Mouse (Mus musculus) spleen, adult 2 months (tissue): ENCODE data around the gene Apobec2. TPM values are rescaled to one million over a fixed set of nuclear protein-coding genes. Genes with fewer than 3 reads are reported as not detected.

Source experiments
- DNase-seq, 2 experiments: peaks; one replicate each; pipeline versions ENCODE4 v3.0.0 to v3.0.0-alpha.2; 2012 to 2021; ENCODE audit warnings: low spot score in 2 of 2, low read depth in 1 of 2
- H3K27ac ChIP-seq: fragments of 200-500 bp; 2 replicates; pipeline ENCODE4 v1.5.1; 2012; ENCODE audit warnings: low read length, inconsistent platforms; ENCODE audit not compliant: insufficient read depth
- H3K27me3 ChIP-seq: fragments of 200-500 bp; 2 replicates; pipeline ENCODE4 v1.6.1; 2012; ENCODE audit warnings: mild to moderate bottlenecking, moderate library complexity, low read length, inconsistent platforms; ENCODE audit not compliant: control insufficient read depth, insufficient read depth
- H3K36me3 ChIP-seq: fragments of 200-500 bp; 2 replicates; pipeline ENCODE4 v1.6.1; 2012; ENCODE audit warnings: mild to moderate bottlenecking, low read length, inconsistent platforms; ENCODE audit not compliant: control insufficient read depth, insufficient read depth
- H3K4me1 ChIP-seq: fragments of 200-500 bp; 2 replicates; pipeline ENCODE4 v1.6.1; 2011; ENCODE audit warnings: inconsistent platforms; ENCODE audit not compliant: control insufficient read depth, insufficient read depth, insufficient read length
- H3K4me3 ChIP-seq: fragments of 200-500 bp; 2 replicates; pipeline ENCODE4 v1.5.1; 2011; ENCODE audit warnings: mild to moderate bottlenecking, inconsistent platforms; ENCODE audit not compliant: insufficient read depth, insufficient read length; ENCODE audit errors: extremely low read depth
- CTCF ChIP-seq: fragments of 200-500 bp; IDR thresholded peaks from 2 replicates; pipeline ENCODE4 v1.5.1; 2011; ENCODE audit warnings: mild to moderate bottlenecking, inconsistent platforms; ENCODE audit not compliant: insufficient read depth, insufficient read length, insufficient replicate concordance; ENCODE audit errors: extremely low read depth
- POLR2A ChIP-seq: fragments of 200-500 bp; IDR thresholded peaks from 2 replicates; pipeline ENCODE4 v1.6.1; 2011; ENCODE audit warnings: low read depth, low read length, inconsistent platforms
- WGBS: fragments of 180-500 bp; shearing (Covaris S2); methylation state at CpG from one replicate; pipeline ENCODE4 v1.1.7; 2018; 5-methylcytosine and 5-hydroxymethylcytosine counted together
- polyA plus RNA-seq: library from polyadenylated mRNA; depleted of rRNA; stranded (reverse); fragments of >200 nt; gene quantifications from 2 replicates; pipeline ENCODE4 v1.2.3, GENCODE M21; 2012

Apobec2 gene
- polyA plus RNA-seq, 1 experiment = 0.29 TPM

DNA sequence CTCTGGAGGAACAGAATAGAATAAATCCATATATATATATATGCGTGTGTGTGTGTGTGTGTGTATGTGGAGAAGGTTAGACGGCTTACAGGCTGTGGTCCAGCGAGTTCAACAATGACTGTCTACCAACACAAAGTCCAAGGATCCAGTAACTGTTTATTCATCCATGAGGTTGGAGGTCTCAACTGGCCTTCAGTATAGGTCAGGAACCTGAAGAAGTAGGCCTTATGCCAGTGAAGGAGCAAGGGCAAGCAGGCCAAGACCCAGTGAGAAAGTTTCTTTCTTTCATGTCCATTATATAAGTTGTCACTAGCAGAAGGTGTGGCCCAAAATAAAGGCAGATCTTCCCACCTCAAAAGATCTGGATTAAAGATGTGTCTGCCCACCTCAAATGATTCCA is 30.0 kb downstream of the Apobec2 start:
- no peak for DNase-seq
- WGBS = 96% methylated on average over 3 of the region's 3 CpGs

DNA sequence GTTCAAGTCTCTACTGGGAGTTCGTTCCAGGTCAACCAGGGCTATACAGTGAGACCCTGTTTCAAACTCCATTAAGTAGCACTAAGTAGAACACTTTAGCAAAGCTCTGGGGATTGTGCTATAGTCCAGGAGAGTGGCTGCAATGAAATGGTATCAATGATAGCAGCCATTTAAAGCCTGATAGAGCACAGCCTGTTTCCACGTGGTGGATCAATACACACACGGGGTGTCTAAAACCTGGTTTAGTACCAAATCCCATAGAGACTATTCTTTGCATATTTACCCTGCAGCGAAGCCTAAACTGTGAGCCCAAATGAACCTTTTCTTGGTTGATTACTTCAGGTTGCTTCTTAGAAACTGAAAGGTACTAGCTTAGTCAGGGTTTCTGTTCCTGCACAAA is 31.0 kb downstream of the Apobec2 start:
- no peak for DNase-seq
- WGBS = 56% methylated on average over 4 of the region's 4 CpGs
- Histone ChIP-seq H3K27ac (no peak overlapping the region), H3K36me3 (peaks cover 19% of the 10 kb centered on the region), H3K27me3 (no peaks in the 10 kb centered on the region), H3K4me3 (no peak overlapping the region), H3K4me1 (peaks cover 3% of the 10 kb centered on the region)
- TF ChIP-seq CTCF = no peak
- no peak for TF ChIP-seq POLR2A

More for the DNA sequence above, 30.0 kb downstream of the Apobec2 start:
- Histone ChIP-seq H3K27ac (no peak overlapping the region), H3K4me3 (no peak overlapping the region), H3K4me1 (peaks cover 9% of the 10 kb centered on the region), H3K27me3 (no peaks in the 10 kb centered on the region), H3K36me3 (peaks cover 17% of the 10 kb centered on the region)
- TF ChIP-seq CTCF = no peak
- no peak for TF ChIP-seq POLR2A

DNA sequence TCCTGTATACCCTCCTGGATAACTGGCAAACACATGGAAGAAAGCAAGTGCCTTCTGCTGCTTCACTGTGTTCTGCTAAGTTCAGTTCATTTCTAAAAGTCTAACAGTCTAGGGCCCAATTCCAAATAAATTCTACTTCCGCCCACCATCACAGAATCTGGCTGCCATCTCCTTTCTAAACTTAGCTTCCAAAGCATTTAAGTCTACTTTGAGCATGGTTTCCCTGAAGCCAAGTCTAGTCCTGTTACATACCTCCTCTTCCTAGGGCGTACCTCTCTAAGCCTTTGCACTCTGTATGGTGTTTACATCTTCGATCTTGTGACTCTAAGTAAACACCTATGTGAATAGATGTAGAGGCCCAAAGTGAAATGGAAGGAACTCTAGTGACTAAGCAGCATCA is 40.1 kb downstream of the Apobec2 start:
- Histone ChIP-seq H3K36me3 (peaks cover 72% of the 10 kb centered on the region), H3K4me1 (no peaks in the 10 kb centered on the region), H3K27ac (no peak overlapping the region), H3K4me3 (no peak overlapping the region), H3K27me3 (no peaks in the 10 kb centered on the region)
- no peak for DNase-seq
- no peak for TF ChIP-seq POLR2A
- no peak for TF ChIP-seq CTCF
- 98% methylated on average over 3 of the region's 3 CpGs for WGBS

DNA sequence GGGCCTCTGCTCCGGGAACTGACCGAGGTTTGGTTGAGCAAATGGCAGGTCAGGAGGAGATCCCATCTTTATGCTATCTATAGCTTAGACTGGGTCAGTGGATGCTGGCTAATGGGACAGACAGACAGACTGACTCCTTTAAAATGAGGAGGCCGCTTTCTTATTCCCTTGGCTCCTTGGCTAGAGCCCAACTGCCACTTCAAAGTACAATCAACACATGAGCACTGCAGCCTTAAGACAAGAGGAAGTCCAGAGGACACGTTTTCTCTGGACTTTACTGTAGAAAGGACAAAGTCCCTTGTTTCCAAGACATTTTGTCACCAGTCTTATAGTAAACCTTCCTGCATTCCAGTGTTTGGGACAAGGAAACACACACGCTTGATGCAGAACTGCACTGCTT is 41.3 kb downstream of the Apobec2 start:
- H3K27me3 ChIP-seq = no peaks in the 10 kb centered on the region
- peaks cover 76% of the 10 kb centered on the region for H3K36me3 ChIP-seq
- TF ChIP-seq POLR2A = no peak
- no peak for TF ChIP-seq CTCF
- no peak for DNase-seq
- 93% methylated on average over 5 of the region's 5 CpGs for WGBS
- no peak overlapping the region for H3K4me3 ChIP-seq
- H3K27ac ChIP-seq = no peak overlapping the region
- H3K4me1 ChIP-seq = no peaks in the 10 kb centered on the region

DNA sequence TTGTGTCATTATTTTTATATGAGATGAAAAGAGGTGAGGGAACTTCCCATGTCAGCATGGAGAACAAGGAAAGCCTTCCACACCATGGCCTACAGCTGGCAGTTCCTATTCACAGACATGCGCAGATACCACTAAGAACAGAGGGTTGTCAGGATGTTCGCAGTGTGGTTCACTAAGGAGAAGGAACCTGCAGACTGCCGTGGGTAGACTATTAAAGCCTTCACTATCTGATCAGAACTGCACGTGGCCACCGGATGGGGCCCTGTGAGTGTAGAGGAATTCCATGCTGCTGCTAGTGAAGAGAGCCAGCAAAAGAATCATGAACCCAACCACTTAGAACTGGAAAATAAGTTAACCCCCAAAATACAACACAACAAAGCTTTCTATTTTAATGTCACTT is 43.3 kb downstream of the Apobec2 start:
- WGBS = 88% methylated on average over 5 of the region's 5 CpGs
- DNase-seq = no peak
- H3K27me3 ChIP-seq = no peaks in the 10 kb centered on the region
- H3K4me3 ChIP-seq = no peak overlapping the region
- peaks cover 66% of the 10 kb centered on the region for H3K36me3 ChIP-seq
- TF ChIP-seq CTCF (no peak), POLR2A (no peak)
- H3K27ac ChIP-seq = no peak overlapping the region
- H3K4me1 ChIP-seq = no peaks in the 10 kb centered on the region

DNA sequence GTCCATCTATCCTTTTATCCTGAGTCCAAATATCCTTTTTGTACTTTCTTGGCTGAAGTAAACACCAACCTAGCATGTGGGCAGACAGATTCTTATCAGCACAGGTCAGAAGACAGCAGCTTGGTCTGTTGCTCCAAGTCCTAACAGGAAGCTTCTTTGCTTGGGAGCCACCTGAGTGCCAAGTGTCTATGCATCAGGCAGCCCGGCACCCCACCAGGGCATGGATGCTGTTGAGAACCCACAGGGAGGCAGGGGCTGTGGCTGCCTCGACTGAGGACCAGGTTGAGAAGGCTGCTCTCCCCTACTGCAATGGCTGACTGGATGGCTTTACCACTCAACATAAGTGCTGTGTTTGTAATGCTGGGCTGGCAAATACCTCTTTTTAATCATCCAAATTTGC is 44.1 kb downstream of the Apobec2 start:
- 86% methylated on average over 2 of the region's 2 CpGs for WGBS
- peaks cover 60% of the 10 kb centered on the region for H3K36me3 ChIP-seq

DNA sequence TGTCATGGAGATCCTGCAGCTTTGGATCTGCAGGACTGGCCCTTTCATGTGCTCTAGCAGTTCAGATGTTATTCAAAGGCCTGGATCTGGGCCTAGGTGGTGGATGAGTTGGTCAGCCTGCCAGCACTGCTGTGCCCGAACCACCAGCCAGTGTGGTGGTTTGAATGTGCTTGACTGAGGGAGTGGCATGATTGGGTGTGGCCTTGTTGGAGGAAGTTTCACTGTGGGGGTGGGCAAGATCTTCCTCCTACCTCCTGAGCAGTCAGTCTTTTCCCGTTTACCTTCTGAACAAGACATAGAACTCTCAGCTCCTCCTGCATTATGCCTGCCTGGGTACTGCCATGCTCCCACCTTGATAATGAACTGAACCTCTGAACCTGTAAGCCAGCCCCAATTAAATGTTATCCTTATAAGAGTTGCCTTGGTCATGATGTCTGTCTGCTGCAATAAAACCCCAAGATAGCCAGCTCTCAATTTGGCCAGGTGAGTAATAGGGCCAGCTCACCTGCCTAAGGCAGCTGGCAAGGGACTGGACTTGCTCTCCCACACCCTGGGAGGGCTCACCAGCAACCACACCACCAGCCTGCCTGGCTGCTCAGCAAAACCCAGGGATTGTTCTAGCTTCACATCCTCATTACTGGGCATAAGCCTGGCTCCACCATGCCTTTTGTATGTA is 46.8 kb downstream of the Apobec2 start:
- Histone ChIP-seq H3K4me3 (no peak overlapping the region), H3K27me3 (no peaks in the 10 kb centered on the region), H3K36me3 (peaks cover 36% of the 10 kb centered on the region), H3K27ac (no peak overlapping the region), H3K4me1 (no peaks in the 10 kb centered on the region; the same call in 1 of the 2 replicates)
- whole genome bisulfite sequencing = 27% methylated on average over 2 of the region's 2 CpGs
- TF ChIP-seq CTCF (no peak), POLR2A (no peak)
- DNase-seq = no peak

More for the DNA sequence above, 44.1 kb downstream of the Apobec2 start:
- Histone ChIP-seq H3K4me1 (no peaks in the 10 kb centered on the region), H3K27me3 (no peaks in the 10 kb centered on the region), H3K4me3 (no peak overlapping the region), H3K27ac (no peak overlapping the region)
- no peak for DNase-seq
- TF ChIP-seq CTCF = no peak
- no peak for TF ChIP-seq POLR2A
